Mouse (Mus musculus): ENCODE results near the gene Trpm3.
A peak's percentile ranks its signal among the peaks of the same experiment; 100 is the strongest.

Trpm3 gene

DNA sequence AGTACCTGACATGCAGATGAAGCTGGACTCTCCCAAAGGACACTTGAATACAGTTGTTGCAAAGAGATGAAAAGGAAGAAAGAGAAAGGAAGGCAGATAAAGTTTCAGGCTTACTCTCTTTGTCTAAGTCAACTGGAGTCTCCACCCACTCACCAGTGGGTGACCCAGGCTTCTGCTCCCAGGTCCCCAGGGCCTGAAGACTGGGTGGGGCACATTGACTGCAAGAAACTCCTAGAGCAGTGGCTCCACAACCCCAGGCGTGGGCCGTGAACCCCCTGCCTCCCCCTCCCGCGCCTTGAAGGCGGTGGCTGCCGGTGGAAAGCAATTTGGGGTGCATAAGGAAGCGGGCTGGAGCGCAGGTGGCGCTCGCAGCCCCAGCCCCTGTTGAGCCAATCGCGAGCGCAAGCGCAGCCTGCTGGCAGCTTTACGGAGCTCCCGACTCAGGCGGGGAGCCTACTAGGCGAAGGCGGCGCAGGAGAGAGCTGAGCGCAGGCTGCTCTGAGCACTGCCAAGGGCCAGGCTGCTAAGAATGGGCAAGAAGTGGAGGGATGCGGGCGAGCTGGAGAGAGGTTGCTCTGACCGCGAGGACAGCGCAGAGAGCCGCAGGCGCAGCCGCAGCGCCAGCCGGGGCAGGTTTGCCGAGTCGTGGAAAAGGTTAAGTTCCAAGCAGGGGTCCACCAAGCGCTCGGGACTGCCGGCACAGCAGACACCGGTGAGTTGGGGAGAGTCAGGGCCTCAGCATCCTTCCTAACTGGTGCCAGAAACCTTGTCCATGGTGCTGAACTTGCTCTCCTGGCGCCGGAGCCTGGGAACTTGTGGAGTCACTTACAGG lies at the start of gene Trpm3:
Gene Trpm3, plus strand, starts transcription at position 457 of the 832 bp plus-strand sequence.
- no peak for DNase-seq (ENCODE audit: low spot score)

DNA sequence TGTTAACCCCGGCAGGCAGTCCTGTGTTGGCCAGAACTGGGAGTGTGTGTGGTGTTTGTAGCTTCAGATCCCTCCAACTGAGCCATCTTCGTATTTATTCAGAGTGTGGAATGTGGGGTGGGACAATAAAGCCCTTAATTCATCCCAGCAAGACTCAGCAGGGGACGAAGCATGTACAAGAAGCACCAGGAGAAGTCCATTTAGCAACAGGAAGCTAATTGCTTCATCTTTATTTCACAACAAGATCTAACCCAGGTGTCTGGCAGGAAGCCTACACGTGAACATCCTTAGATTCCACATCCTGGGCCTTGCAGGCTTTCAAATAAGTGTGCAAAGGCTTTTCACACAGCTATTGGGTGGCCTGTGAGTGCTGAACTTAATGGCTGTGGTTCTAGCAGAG lies 38.3 kb upstream of the Trpm3 start:
- no peak for DNase-seq (ENCODE audit: low spot score)

DNA sequence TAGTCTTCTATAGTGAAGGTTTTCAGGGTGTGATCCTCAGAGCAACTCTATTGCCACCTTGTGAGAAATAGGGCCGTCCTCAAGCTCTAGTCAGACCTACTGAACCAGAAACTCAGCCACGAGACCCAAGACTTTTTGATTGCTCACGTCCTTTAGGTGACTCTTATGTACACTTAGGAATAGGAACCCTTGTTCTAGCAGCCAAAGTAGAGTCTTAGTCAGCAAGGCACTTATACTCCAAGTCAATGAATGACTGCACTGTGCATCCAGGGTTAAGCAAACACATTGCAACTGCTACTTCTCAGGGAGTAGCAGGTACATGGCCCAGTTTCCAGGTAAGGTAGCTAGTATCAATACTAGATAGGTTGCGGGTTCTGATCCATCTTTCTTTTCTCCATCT lies 35.0 kb upstream of the Trpm3 start:
- DNase-seq (ENCODE audit: low spot score), result no peak

DNA sequence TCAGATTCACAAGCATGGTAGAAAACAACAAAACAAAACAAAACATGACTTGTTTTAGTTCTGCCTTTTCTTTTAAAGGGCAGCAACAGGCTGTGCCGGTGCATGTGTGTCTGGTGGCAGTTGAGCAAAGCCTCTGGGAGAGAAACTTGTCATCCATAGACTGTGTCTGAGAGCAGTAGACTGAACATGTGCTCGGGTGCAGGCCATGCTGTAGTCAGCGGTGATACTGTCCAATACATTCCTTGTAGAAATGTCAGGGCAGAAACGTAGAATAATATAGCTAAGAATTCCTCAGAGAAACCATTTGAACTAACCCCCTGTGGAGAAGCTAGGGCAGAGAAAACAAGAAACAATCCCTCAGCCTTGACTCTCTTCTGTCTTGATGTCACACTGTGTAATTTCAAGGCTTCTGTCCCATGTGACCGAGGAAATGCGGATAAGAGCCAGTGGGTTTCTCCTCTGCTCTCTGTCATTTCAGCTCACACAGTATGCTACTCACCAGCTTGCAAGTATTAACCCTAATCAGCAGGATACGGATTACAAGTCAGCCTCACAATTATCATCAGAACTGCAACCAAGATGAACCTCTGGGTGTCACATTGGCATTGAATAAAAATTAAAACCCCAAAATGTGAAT lies 33.9 kb upstream of the Trpm3 start:
- no peak for DNase-seq (ENCODE audit: low spot score)

DNA sequence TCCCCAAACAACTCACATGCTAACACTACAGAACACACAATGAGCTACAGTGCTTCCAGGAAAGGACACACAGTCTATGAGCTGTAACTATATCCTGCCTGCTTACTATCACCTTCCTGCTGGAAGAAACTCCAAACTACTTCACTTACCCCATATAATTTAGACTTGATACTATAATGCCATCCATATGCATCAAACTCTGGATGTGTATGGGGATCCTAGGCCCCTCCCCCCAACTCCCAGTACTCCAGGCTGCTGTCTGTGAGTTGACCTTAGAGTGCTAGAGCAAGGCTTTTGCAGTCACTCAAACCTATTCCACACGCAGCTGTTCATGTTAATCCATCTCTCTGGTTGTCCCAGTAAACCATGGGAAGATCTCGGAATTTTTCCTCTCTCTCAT lies 33.2 kb upstream of the Trpm3 start:
- no peak for DNase-seq (ENCODE audit: low spot score)

DNA sequence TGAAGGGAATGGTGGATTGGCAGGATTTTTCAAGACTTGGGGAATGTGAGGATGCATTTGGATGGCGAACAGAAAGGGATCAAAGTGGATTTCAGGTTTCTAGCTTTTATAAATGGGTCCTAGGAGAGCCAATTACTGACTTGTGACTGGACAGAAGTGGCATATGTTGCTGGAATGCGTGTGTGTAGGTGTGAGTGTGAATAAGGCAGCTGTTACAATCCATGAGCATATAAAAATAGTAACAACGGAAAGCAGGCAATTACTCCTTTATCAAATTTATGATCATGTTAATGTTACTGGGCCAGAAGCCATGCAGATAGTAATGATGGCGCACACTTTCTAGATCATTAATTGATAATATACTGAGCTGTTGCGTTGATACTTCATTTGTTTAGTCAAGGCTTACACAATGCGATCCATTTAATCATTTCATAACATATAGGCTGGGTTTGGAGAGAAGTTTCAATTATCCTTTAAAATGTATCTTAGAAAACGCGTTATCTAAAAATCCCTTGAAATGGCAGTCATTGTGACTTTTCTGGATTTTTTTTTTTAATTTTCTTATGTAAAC lies 29.9 kb upstream of the Trpm3 start:
- DNase-seq (ENCODE audit: low spot score), result no peak

DNA sequence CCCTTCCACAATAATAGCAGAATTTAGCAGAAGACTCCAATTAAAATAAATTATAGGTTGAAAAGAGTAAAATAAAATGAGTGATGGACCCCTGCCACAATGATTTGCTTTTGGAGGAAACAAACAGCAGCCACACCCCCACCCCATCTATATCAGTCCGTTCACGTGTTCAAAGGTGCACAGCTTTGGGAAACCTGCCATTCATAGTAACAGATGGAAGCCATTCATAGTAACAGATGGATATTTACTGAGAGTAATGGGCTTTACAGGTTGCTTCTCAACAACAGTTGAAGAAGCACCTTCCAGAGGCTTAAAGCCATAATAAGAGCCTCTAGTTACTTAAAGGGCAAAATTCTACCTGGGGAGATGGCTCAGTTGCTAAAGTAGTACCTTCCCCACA lies 17.9 kb upstream of the Trpm3 start:
- no peak for DNase-seq (ENCODE audit: low spot score)

DNA sequence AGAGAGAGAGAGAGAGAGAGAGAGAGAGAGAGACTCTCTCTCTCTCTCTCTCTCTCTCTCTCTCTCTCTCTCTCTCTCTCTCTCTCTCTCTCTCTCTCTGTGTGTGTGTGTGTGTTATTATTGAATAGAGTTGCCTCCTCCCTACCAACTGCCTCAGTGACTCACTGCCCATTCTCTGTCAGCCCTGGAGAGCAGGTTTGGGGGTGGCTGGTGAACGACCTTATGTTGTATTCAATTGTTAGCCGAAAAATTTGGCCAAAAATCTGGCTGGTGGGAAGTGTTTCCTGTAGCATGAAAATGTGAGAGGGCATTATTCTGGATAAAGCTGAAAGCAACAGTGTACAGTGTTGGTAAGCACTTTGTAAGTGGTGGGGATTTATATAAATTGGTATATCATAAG lies 17.2 kb upstream of the Trpm3 start:
- no peak for DNase-seq (ENCODE audit: low spot score)

DNA sequence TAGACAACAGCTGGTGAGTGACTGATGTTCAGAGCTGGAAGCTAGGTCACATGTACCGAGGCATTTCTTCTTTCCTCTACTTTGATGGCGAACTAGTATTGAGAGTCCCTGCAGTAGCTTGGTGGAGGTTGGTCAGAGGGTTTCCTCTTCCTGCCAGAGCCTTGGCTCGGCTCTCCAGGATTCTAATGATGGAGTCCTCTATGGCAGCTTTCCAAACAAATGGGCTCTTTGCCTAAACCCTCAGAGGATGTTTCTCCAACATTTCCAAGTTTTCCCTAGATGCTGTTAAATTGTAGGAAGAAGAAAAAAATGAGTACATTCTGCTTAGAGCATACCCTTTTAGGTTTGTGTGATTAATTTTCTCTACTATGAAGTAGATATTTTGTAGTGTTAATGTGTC lies 6.2 kb upstream of the Trpm3 start:
- no peak for DNase-seq (ENCODE audit: low spot score)

DNA sequence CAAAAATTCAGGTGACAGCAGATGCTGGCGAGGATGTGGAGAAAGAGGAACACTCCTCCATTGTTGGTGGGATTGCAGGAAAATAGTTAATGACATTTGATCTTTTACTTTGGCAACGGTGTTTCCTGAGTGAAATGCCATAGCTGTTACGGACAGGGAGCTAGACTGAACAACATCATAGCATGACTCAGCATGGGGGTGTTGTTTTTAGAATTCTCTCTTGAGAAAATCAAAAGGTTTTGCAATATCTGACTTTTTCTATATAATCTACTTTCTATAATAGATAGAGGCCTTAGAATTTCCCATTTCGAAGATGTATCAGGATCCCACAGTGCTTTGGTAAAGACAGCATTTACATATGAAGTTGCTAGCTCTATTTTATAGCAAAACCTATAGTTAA lies 39.7 kb downstream of the Trpm3 start:
- no peak for DNase-seq (ENCODE audit: low spot score)

DNA sequence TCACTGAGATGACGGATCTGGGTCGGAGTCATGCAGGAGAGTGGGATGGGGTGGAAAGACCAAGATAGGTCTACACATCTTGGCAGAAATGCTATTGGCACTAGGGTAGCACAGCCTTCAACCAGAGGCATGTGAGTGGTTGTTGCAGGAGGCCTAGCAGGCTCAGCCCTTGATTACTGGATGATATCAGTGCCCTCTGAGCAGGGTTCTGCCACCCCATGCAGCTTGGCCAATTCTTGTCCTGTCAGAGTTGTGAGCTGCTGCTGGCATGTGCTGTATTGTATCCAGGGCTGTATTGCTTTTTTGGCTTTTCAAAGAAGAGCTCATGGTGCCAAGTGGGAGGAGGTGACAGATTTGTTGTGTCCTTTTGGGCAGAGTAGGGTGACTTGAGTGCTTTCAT lies 40.2 kb downstream of the Trpm3 start:
- no peak for DNase-seq (ENCODE audit: low spot score)

DNA sequence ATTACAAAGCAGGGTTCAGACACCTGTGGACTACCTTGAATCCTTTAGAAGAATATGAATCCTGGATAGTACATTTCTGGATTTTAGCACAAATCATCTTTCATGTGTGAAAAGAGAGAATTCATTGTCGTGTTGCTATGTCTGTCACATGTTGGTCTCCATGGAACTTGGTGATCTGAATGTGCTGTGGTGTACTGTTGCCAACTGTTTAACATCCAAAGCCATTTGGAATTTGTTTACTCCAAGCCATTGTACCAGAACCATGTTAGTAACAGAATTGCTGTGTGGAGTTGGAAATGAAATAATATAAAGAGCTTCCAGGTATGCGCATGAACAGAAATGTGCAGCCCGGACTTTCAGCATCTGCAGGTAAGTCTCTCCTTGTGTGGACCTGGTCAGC lies 41.3 kb downstream of the Trpm3 start:
- no peak for DNase-seq (ENCODE audit: low spot score)

DNA sequence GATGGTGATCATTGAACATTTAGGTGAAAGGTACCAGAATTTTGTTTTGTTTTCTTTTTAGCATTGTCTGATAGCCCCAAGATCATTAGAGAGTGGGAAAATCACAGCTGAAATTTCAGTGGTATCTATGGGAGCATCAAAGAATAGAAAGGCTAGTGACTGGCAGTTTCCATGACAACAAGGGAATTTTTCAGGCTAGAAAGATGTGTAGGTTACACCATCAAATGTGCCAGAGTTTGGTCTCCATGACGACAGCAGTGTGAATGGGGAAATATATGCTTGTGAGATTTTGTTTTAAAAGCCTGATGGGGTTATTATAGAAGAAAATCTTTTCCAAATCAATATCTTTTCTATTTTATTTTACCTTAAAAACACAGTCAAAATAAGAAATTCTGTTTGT lies 50.9 kb downstream of the Trpm3 start:
- DNase-seq (ENCODE audit: low spot score), result no peak

DNA sequence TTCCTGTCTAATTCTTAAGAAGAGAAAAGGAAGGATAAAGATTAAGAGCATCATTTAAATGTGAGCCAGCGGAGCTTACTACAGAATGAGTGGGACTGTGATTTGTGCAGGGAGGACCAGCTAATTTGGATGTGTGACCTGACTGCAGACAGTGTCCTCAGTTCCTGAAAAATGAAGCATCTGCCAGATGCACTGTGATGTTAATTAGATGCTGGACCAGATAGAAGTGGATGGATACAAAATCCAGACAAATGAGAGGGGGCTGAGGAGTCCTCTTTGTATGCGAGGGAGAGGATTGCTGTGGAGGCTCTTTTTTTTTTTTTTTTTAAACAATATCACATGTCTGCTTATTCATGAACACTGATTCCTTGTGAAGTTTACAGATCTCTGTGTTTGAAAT lies 83.7 kb downstream of the Trpm3 start:
- DNase-seq (ENCODE audit: low spot score), result no peak

DNA sequence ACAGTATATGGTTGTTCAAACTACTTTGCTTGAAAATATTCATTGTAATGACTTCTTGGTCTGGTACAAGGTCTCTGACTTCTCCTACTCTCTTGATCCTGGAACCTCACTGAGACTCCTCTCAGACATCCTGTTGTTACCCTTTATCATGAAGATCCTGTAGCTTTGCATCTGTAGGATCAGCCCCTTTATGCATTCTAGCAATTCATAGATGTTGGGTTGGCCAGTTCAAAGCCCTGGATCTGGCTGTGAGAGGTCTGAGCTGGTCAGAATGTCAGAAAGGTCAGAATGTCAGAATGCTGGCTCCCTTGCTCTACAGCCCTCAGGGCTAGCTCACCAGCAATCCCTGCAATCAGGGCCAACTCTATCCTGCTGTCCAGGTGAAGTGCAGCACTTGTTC lies 95.3 kb downstream of the Trpm3 start:
- DNase-seq (ENCODE audit: low spot score), result no peak

DNA sequence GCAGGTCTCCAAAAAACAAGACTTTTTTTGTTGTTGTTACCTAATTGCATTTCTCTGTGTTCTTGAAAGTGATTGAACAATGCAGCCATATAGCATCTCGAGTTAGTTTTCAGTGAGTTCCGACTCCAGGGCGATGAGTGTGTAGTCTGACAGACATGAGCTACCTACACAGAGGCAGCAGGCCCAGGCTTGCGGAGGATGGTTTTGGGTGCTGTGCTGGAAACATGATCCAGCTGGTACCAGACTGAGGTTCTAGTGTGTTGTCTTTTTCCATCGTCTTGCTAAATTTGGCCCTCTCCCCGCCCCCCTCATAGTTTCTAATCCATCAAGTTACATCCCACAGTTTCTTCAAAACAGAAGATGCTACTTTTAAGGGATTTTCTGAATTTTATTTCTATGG lies 110.2 kb downstream of the Trpm3 start:
- no peak for DNase-seq (ENCODE audit: low spot score)

DNA sequence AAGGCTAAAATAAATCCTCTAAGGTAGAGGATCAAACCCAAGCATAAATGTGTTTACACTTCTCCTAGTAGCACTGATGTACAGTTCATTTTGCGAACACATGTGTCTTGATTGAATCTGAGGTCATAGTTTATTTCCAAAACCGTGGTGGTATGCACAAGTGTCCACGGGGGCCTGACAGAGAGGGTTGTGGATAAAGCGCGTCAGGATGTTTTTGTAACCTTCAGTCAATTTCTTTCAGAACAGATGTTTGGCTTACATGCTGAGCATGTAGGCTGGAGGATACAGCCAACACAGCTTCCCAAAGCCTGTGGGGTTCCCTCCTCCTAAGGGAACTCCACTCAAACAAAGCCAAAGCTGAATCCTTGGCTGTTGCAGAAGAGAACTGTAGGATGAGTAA lies 134.1 kb downstream of the Trpm3 start:
- no peak for DNase-seq (ENCODE audit: low spot score)

DNA sequence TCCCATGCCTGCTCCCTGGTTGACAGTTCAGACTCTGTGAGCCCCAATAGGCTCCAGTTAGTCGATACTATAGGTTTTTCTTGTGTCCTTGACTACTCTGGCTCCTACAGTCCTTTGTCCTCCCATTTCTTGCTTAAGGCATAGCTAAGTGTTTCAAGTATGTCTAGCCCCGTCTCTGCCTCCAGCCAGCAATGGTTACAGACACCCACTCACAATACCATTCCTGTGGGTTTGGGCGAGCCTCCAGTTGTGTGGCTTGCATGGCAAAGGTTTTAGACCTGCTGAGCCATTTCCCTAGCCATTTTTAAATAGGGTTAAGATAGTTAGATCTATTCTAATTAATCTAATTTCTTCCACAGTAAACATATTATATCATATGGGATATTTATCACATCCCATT lies 145.8 kb downstream of the Trpm3 start:
- DNase-seq (ENCODE audit: low spot score), result no peak

DNA sequence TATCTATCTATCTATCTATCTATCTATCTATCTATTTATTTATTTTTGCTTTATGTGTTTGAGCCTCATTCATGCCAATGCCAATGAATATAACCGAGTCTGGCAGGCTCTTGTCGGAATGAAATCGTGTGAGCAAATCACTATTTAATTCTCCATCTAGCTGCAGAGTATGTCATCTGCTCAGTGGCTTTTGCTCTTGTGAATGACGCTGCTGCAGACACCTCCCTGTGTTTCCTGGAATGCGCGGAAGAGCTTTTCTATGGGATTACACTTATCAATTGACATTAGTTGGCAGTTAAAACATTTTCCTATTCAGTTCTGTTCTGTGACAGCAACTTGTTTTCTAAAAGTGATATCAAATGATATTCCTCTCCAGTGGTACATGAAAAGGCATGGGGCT lies 153.8 kb downstream of the Trpm3 start:
- no peak for DNase-seq (ENCODE audit: low spot score)

DNA sequence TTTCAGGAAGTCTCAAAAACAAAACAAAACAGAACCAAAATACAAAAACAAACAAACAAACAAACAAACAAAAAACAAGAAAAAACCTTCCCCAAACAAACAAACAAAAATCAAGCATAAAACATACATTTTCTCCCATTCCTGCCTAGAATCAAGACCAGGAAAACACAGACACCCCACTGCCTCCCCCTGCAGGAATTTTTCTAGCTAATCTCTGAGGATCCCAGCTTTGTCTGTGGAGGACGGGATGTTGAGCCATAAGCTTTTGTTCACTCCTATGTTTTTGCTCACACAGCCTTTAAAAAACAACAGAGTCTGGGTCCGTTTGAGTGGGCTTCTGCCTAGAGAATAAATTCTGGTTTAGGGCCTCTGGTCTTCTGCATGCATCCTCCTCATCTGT lies 162.1 kb downstream of the Trpm3 start:
- DNase-seq (ENCODE audit: low spot score), result no peak

DNA sequence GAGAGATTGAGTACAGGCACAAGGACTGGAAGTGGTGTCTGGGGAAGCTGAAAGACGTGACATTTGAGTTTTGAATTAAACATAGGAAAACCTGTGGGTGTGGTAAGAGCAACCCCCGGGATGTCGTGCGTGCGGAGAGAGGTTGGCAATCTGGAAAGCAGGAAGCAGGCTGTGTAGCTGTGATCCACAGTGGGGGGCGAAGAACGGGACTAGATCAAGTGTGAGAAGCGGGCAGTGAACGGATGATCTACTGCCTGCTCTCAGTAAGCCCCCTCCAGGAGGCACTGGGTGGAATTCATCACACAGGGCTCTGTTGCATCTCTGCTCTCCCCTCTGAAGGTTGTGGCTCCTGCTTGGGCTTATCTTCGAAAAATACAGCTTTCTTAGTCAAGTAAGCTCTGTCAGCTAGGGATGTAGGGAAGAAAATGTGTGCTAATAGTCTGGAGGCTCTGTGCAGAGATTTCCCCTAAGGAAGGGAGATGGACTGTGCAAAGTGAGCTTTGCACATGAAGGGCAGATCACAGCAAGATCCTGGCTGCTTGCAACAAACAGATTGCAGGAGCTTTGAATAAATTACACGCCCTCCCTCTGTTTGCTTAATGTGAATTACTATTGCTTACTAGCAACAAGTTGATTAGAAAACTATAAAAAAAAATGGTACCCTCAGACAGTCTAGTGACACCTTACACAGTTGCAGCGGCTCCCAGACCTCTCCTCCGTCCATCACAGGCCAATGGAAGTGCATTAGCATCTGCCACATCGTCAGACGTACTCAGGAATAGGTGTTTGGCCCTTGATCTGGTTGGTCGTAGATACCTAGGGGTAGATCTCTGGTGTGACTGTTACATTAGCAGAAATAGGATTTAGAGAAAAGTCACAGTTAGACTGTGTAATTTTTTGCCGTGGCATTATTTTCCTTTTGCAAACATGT lies 164.4 kb downstream of the Trpm3 start:
- no peak for DNase-seq (ENCODE audit: low spot score)

DNA sequence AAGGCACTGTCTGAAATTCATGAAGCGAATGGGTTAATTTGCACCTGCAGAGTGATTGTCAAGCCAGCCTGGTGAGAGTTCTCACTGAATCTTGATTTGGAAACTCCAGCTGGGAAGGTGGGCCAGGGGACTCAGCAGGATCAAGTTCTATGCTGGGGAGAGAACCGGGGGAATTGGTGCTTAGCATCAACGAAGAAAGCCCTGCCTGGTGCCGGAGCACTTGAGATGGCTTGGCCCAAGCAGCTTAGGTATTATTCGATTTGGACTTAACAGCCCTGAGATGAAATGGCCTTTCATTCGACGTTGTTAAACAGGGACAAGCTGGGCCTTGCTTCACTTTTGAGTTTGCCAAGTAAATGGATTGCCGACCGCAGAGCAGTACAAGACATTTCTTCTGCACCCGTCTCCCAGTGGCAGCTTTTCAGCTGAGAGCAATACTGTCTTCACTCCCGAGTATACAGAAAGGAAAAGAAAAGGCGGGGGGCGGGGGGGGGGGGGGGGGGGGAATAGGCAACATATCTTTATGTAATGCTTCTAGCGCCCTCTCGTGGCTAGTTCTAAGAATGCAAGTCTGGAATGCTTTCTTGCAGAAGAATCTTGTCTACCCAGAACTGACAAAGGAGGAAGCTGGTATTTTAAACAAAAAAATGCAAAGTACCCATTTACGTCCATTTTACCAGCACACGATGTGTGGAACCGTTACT lies 165.3 kb downstream of the Trpm3 start:
- DNase-seq (ENCODE audit: low spot score), result peak; percentile 60

Measured in MN1 (cell line).